ENCODE assay signal across 15 mouse cellular contexts in genomic region chr8:103407631-103408030, GRCm38 (mm10).
A peak's percentile ranks its signal among the peaks of the same experiment; 100 is the strongest.
DNase-seq lines count a peak whose midpoint lies in the region; ATAC-seq lines count a peak whose summit lies in the region.
"Had no signal": no experiment of that assay in that cellular context is flagged by ENCODE, and none has a peak within 500 bp of the region (broad histone marks: within the 10 kb centered on the region; RNA-seq: fewer than 3 reads in every experiment).

No protein-coding gene starts in this region.

- H3K9me3 ChIP-seq in forebrain, embryonic 10.5 days: no peaks in the 10 kb centered on the region
- no peaks in the 10 kb centered on the region for H3K9me3 ChIP-seq in forebrain, embryonic 16.5 days (ENCODE audit: control insufficient read depth, low read length)
- no peaks in the 10 kb centered on the region for H3K9me3 ChIP-seq in kidney, embryonic 16.5 days (ENCODE audit: low read length)
- H3K9me3 ChIP-seq in embryonic facial prominence, embryonic 13.5 days: no peaks in the 10 kb centered on the region
- H3K9me3 ChIP-seq: liver, embryonic 15.5 days; midbrain, embryonic 12.5 days had no signal

- peak overlapping the region; percentile 37; the same call in 1 of the 2 replicates for H3K27ac ChIP-seq in forebrain, embryonic 10.5 days
- H3K27ac ChIP-seq in forebrain, embryonic 16.5 days (ENCODE audit: low read length): no peak overlapping the region
- H3K27ac ChIP-seq in kidney, embryonic 16.5 days (ENCODE audit: low read length): peak overlapping the region; percentile 68
- H3K27ac ChIP-seq in embryonic facial prominence, embryonic 13.5 days: peak overlapping the region; percentile 28; the same call in 1 of the 2 replicates
- H3K27ac ChIP-seq: liver, embryonic 15.5 days; macrophage; midbrain, embryonic 12.5 days had no signal

- no peaks in the 10 kb centered on the region for H3K27me3 ChIP-seq in forebrain, embryonic 10.5 days (ENCODE audit: poor library complexity, severe bottlenecking)
- no peaks in the 10 kb centered on the region for H3K27me3 ChIP-seq in forebrain, embryonic 16.5 days (replicated peaks; ENCODE audit: control insufficient read depth, insufficient read depth, low read length)
- no peaks in the 10 kb centered on the region for H3K27me3 ChIP-seq in kidney, embryonic 16.5 days (ENCODE audit: insufficient read depth, low read length)
- H3K27me3 ChIP-seq in embryonic facial prominence, embryonic 13.5 days: no peaks in the 10 kb centered on the region
- H3K27me3 ChIP-seq: liver, embryonic 15.5 days; midbrain, embryonic 12.5 days had no signal

- no peaks in the 10 kb centered on the region; the same call in 1 of the 2 replicates for H3K4me1 ChIP-seq in forebrain, embryonic 10.5 days
- H3K4me1 ChIP-seq in forebrain, embryonic 16.5 days (replicated peaks; ENCODE audit: control insufficient read depth, insufficient read depth, low read length): no peaks in the 10 kb centered on the region
- H3K4me1 ChIP-seq in kidney, embryonic 16.5 days (ENCODE audit: insufficient read depth, low read length): peaks cover 28% of the 10 kb centered on the region
- peaks cover 26% of the 10 kb centered on the region for H3K4me1 ChIP-seq in embryonic facial prominence, embryonic 13.5 days
- H3K4me1 ChIP-seq: liver, embryonic 15.5 days; midbrain, embryonic 12.5 days had no signal

- WGBS in forebrain, embryonic 10.5 days: 93% methylated on average over 5 of the region's 5 CpGs
- 85% methylated on average over 5 of the region's 5 CpGs for WGBS in forebrain, embryonic 16.5 days
- 37% methylated on average over 5 of the region's 5 CpGs for WGBS in kidney, embryonic 16.5 days
- 72% methylated on average over 5 of the region's 5 CpGs for WGBS in embryonic facial prominence, embryonic 13.5 days

- ATAC-seq in forebrain, embryonic 16.5 days: no peak
- no peak; the same call in 1 of the 2 replicates for ATAC-seq in kidney, embryonic 16.5 days (ENCODE audit: low FRiP score, low TSS enrichment)
- ATAC-seq in embryonic facial prominence, embryonic 13.5 days (ENCODE audit: insufficient number of reproducible peaks, insufficient read depth, low FRiP score, low TSS enrichment, low read depth): no peak

- no peaks in the 10 kb centered on the region for H3K36me3 ChIP-seq in forebrain, embryonic 10.5 days (replicated peaks)
- H3K36me3 ChIP-seq in forebrain, embryonic 16.5 days (ENCODE audit: control insufficient read depth, insufficient read depth): no peaks in the 10 kb centered on the region
- H3K36me3 ChIP-seq in kidney, embryonic 16.5 days (ENCODE audit: insufficient read depth, low read length): no peaks in the 10 kb centered on the region
- H3K36me3 ChIP-seq in embryonic facial prominence, embryonic 13.5 days: no peaks in the 10 kb centered on the region
- H3K36me3 ChIP-seq: liver, embryonic 15.5 days; midbrain, embryonic 12.5 days had no signal

- H3K9ac ChIP-seq in forebrain, embryonic 16.5 days (replicated peaks; ENCODE audit: low read depth, low read length): no peak overlapping the region
- no peak overlapping the region for H3K9ac ChIP-seq in kidney, embryonic 16.5 days (replicated peaks; ENCODE audit: low read length)
- no peak overlapping the region for H3K9ac ChIP-seq in embryonic facial prominence, embryonic 13.5 days
- H3K9ac ChIP-seq: liver, embryonic 15.5 days; midbrain, embryonic 12.5 days had no signal

- no peak overlapping the region for H3K4me3 ChIP-seq in forebrain, embryonic 10.5 days
- no peak overlapping the region for H3K4me3 ChIP-seq in forebrain, embryonic 16.5 days (replicated peaks; ENCODE audit: low read length)
- no peak overlapping the region for H3K4me3 ChIP-seq in kidney, embryonic 16.5 days (ENCODE audit: low read length)
- H3K4me3 ChIP-seq in embryonic facial prominence, embryonic 13.5 days: no peak overlapping the region
- H3K4me3 ChIP-seq: liver, embryonic 15.5 days; midbrain, embryonic 12.5 days had no signal

- no peak for DNase-seq in forebrain, embryonic 10.5 days (ENCODE audit: extremely low spot score, low spot score)
- no peak for DNase-seq in kidney, adult 18-20 months
- DNase-seq in adipocyte (ENCODE audit: low spot score): peak; percentile 52
- no peak for DNase-seq in T-cell, adult 2 months (ENCODE audit: low spot score)
- DNase-seq: B cell, adult 2 months; cerebellum, adult 18-20 months; gastrocnemius, postnatal 10 days; right cerebral cortex, postnatal 4 days; thymus, adult 18-20 months had no signal

- no peak overlapping the region for H3K4me2 ChIP-seq in forebrain, embryonic 16.5 days (ENCODE audit: low read length)
- no peak overlapping the region for H3K4me2 ChIP-seq in kidney, embryonic 16.5 days (replicated peaks; ENCODE audit: low read depth, low read length)
- H3K4me2 ChIP-seq in embryonic facial prominence, embryonic 13.5 days: no peak overlapping the region
- H3K4me2 ChIP-seq: liver, embryonic 15.5 days; midbrain, embryonic 12.5 days had no signal
